Mouse (Mus musculus) heart, embryonic 11.5 days (tissue): ENCODE measurements around the gene Pex16. TPM values are rescaled to one million over a fixed set of nuclear protein-coding genes. Genes with fewer than 3 reads are reported as not detected.
"Not testable (repeated sequence)": the region's sequence is repeated elsewhere in the genome, so short reads cannot be mapped to it uniquely, and the experiment has no call there.

ENCODE experiments used
- ATAC-seq: fragments of 200-750 bp; cut with Nextera tagmentation; replicated peaks from 2 replicates; pipeline ENCODE4 v1.8.0; 2017; ENCODE audit warnings: moderate library complexity; ENCODE audit not compliant: insufficient number of reproducible peaks, low FRiP score, low TSS enrichment
- H3K27ac ChIP-seq: fragments of 300-500 bp; sonication (generic); 2 replicates; pipeline ENCODE4 v1.5.1; 2014; ENCODE audit warnings: mild to moderate bottlenecking, low read depth, low read length
- H3K27me3 ChIP-seq: fragments of 300-500 bp; sonication (generic); 2 replicates; pipeline ENCODE4 v1.6.1; 2014; ENCODE audit warnings: mild to moderate bottlenecking, low read length, mixed read lengths; ENCODE audit not compliant: control insufficient read depth, insufficient read depth
- H3K36me3 ChIP-seq: fragments of 300-500 bp; sonication (generic); 2 replicates; pipeline ENCODE4 v1.6.1; 2014; ENCODE audit warnings: mild to moderate bottlenecking, low read length, moderate library complexity, mixed read lengths; ENCODE audit not compliant: control insufficient read depth, insufficient read depth
- H3K4me1 ChIP-seq: fragments of 300-500 bp; sonication (generic); 2 replicates; pipeline ENCODE4 v1.6.1; 2014; ENCODE audit warnings: low read length; ENCODE audit not compliant: control insufficient read depth, insufficient read depth
- H3K4me2 ChIP-seq: fragments of 300-500 bp; sonication (generic); 2 replicates; pipeline ENCODE4 v1.6.1; 2014; ENCODE audit warnings: mild to moderate bottlenecking, moderate library complexity
- H3K4me3 ChIP-seq: fragments of 300-500 bp; sonication (generic); 2 replicates; pipeline ENCODE4 v1.5.1; 2014; ENCODE audit warnings: low read depth, low read length
- H3K9ac ChIP-seq: fragments of 300-500 bp; sonication (generic); 2 replicates; pipeline ENCODE4 v1.6.1; 2014; ENCODE audit warnings: mild to moderate bottlenecking, low read depth, low read length, moderate library complexity
- H3K9me3 ChIP-seq: fragments of 300-500 bp; sonication (generic); replicated peaks from 2 replicates; pipeline ENCODE4 v1.6.1; 2016; ENCODE audit warnings: low read length; ENCODE audit not compliant: control insufficient read depth
- WGBS: fragments of 180-500 bp; shearing (Covaris S2); extraction: QIAGEN DNeasy Blood & Tissue Kit; methylation state at CpG from one replicate; pipeline ENCODE4 v1.1.7; 2014; ENCODE audit not compliant: insufficient replicate concordance; 5-methylcytosine and 5-hydroxymethylcytosine counted together
- polyA plus RNA-seq: library from polyadenylated mRNA; unstranded; fragments of >200 nt; fragmentation: Nextera tagmentation; extraction: Ambion mirVana; gene quantifications from 2 replicates; pipeline ENCODE4 v1.2.1, GENCODE M21; 2014

Gene Pex16
- polyA plus RNA-seq, 1 experiment from 2014 or later = 12.5 TPM

DNA sequence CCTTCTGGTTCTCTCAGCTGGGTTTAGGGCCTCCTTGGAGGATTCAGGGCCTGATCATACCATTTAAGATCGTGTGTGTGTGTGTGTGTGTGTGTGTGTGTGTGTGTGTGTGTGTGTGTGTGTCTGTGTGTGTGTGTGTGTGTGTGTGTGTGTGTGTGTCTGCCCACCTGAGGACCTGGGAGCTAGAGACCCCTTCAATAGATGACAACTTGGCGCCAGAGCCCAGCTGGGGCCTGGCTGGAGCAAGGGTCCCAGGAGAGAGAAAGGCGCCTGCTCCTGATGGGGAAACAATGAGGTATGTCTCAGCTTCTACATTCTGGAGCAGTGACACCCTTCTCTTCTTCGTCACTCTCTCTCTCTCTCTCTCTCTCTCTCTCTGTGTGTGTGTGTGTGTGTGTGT lies 25.4 kb downstream of the Pex16 start:
- H3K27ac ChIP-seq, H3K36me3 ChIP-seq, H3K4me2 ChIP-seq, H3K4me1 ChIP-seq, ATAC-seq, H3K4me3 ChIP-seq, H3K9me3 ChIP-seq, H3K9ac ChIP-seq: not testable (repeated sequence)
- peaks cover 16% of the 10 kb centered on the region for H3K27me3 ChIP-seq
- 63% methylated on average over 4 of the region's 4 CpGs for WGBS

DNA sequence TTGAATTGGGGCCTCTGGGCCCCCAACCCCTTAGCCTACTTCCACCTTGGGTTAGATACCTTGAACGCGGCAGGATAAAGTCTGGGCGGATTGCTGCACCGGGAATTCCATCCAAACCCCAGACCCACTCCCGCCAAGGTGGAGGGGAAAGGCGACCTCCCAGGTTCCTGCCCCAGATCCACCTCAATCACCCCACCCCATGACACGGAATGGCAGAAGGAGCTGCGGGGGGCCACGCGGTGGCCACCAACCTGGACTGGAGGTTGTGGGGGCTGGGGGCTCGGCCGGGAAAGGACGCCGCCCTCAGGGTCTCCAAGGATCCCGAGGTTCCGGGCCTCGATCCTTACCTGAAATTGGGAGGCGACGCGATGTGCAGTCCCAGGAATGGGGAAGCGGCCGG lies 26.2 kb downstream of the Pex16 start:
- Histone ChIP-seq H3K27ac (no peak overlapping the region), H3K27me3 (peaks cover 12% of the 10 kb centered on the region), H3K9me3 (no peaks in the 10 kb centered on the region), H3K4me3 (peak overlapping the region; percentile 63), H3K4me2 (peak overlapping the region; percentile 97), H3K4me1 (peaks cover 2% of the 10 kb centered on the region; the same call in 1 of the 2 replicates), H3K9ac (peak overlapping the region; percentile 61; the same call in 1 of the 2 replicates), H3K36me3 (peaks cover 7% of the 10 kb centered on the region; the same call in 1 of the 2 replicates)
- no peak for ATAC-seq
- WGBS = 2% methylated on average over 22 of the region's 22 CpGs

DNA sequence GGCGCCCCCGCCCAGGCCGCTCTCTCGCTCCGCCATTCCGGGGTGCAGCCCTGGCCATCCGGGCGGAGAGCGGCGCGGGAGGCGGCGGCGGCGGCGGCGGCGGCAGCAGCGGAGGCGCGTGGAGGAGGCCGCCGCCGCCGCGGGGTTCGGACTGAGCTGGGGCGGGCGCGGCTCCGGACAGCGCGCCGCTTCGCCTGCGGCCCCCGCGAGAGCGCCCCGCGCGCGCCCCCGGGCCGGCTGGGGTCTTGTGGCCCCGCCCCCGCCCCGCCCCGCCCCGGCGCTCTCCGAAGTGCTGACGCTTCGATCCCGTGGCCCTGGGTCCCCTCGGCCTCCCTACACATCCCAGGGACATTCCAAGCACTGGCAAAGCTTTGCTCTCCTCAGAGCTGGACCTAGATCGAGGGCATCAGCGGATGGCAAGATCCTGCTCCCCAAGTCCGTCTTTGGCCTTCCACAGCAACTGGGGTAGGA lies 26.6 kb downstream of the Pex16 start, which contains the start of gene Mapk8ip1:
Gene Mapk8ip1 (minus strand): TSS at position 173 of the 471 bp plus-strand sequence.
- WGBS = 1% methylated on average over 48 of the region's 59 CpGs
- Histone ChIP-seq H3K4me3 (peak within 1 kb of the TSS; percentile 63), H3K4me2 (peak within 1 kb of the TSS; percentile 97), H3K9me3 (no peaks in the 10 kb centered on the region), H3K9ac (peak within 1 kb of the TSS; percentile 61; the same call in 1 of the 2 replicates), H3K27ac (no peak within 1 kb of the TSS), H3K36me3 (peaks cover 7% of the 10 kb centered on the region; the same call in 1 of the 2 replicates), H3K27me3 (peaks cover 12% of the 10 kb centered on the region), H3K4me1 (peaks cover 2% of the 10 kb centered on the region; the same call in 1 of the 2 replicates)
- peak; percentile 41 for ATAC-seq

DNA sequence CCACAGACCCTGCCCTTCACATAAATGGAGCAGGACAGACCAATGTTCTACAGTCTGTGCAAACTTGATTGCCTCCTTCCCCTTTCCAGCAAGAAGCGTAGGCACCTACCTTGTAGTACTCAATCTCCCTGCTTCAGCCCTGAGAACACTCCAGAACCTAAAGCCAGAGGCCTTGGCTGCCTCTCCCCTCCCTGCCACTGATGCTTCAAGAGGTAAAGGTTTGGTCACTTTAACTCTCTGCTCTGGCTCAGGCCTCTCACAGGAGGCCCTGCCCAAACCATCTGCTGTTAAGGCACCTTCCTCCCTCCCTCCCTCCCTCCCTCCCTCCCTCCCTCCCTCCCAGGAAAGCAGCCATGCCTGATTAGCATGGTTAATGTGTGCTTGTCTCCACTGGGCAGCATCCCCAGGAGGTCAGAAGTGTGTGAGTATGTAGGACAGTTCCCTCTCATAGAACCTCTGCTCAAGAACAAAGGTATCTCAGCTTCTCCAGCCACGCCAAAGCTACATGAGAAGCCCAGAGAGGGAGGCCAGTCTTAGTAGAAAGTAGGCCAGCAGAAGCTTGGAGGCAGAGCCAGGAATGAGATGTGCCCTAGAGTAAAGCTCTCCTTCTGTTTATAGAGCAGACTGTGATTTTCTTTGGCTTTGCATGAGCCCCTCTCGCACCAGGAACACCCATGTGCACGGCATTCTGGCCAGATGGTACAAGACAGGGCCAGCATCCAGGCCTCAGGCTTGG lies 28.3 kb downstream of the Pex16 start:
- H3K27ac ChIP-seq = no peak overlapping the region
- H3K4me2 ChIP-seq = no peak overlapping the region
- H3K36me3 ChIP-seq = peaks cover 9% of the 10 kb centered on the region; the same call in 1 of the 2 replicates
- no peak overlapping the region for H3K4me3 ChIP-seq
- peaks cover 2% of the 10 kb centered on the region; the same call in 1 of the 2 replicates for H3K4me1 ChIP-seq
- no peak overlapping the region for H3K9ac ChIP-seq
- no peak for ATAC-seq
- peaks cover 12% of the 10 kb centered on the region for H3K27me3 ChIP-seq
- 68% methylated on average over 4 of the region's 4 CpGs for WGBS
- no peaks in the 10 kb centered on the region for H3K9me3 ChIP-seq

DNA sequence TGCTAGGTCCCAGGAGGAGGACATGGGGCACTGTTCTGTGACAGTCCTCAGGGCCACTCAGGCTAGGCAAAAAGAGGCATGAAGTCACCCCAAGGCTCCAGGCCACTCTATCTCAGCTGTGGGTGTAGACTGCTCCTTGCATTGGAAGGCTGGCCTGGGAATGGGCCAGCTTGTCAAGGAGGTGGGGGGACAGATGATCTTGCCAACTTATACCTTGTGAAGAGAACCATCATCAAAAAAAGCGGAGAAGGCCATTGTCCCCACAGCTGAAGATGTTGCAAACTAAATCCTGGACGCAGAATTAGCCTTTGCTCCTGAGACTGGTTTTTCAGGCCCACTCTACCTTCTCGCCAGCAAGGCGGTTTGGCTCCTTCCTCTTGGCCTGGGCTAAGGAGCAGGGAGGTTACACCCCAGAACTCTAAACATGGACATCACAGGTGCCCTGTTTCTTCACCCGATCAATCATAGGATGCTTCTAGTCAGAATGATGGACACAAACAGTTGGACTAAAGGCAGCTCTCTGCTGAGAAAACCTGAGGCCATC lies 29.4 kb downstream of the Pex16 start:
- Histone ChIP-seq H3K4me1 (peaks cover 2% of the 10 kb centered on the region; the same call in 1 of the 2 replicates), H3K27ac (no peak overlapping the region), H3K9ac (no peak overlapping the region), H3K27me3 (peaks cover 12% of the 10 kb centered on the region), H3K9me3 (no peaks in the 10 kb centered on the region), H3K4me2 (no peak overlapping the region), H3K36me3 (peaks cover 11% of the 10 kb centered on the region), H3K4me3 (no peak overlapping the region)
- 83% methylated on average over 5 of the region's 5 CpGs for WGBS
- no peak for ATAC-seq

DNA sequence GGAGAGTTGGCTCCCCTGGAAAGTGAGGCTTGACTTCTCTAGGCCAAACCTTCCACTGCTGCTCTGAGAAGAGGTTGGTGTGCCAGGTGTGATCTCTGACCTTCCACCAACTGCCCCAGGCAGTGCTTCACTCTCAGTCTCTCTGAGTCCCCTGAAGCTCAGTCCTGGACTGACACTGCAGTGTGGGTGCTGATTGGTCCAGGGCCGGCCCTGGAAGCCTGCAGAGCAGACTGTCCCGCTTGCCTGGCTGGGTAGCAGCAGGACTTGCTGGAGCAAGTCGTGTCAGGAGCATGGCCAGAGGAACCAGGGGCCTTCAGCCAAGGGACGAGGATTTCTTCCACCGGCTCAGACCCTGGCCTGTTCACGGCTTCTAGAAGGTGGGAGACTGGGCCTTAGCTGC lies 30.3 kb downstream of the Pex16 start:
- no peak overlapping the region for H3K27ac ChIP-seq
- ATAC-seq = no peak

DNA sequence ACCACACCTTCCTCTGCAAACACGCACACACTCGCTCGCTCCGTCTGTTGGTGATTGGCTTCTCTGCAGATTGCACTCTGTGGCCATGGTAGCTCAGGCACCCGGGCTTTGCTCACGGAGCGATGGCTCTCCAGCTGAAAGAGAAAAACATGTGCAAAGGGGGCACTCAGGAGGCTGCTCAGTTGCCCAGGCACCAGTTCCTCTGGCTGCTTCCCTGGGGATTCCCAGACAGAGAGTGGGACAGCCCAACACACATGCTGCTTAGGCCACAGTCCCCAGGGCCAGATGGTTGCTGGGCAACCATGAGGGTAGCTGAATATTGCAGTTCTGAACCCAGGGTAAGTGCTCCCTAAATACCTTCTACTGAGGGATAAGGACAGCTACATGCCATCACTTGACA lies 31.2 kb downstream of the Pex16 start:
- Histone ChIP-seq H3K4me3 (no peak overlapping the region), H3K4me2 (no peak overlapping the region), H3K9ac (no peak overlapping the region), H3K9me3 (no peaks in the 10 kb centered on the region), H3K27ac (no peak overlapping the region), H3K36me3 (peaks cover 27% of the 10 kb centered on the region), H3K4me1 (peaks cover 1% of the 10 kb centered on the region; the same call in 1 of the 2 replicates), H3K27me3 (peaks cover 7% of the 10 kb centered on the region)
- WGBS = 95% methylated on average over 7 of the region's 7 CpGs
- ATAC-seq = no peak

More for the DNA sequence above, 30.3 kb downstream of the Pex16 start:
- H3K36me3 ChIP-seq = peaks cover 20% of the 10 kb centered on the region
- 81% methylated on average over 6 of the region's 6 CpGs for WGBS
- no peak overlapping the region for H3K4me3 ChIP-seq
- no peaks in the 10 kb centered on the region for H3K9me3 ChIP-seq
- no peak overlapping the region for H3K9ac ChIP-seq
- peaks cover 12% of the 10 kb centered on the region for H3K27me3 ChIP-seq
- H3K4me1 ChIP-seq = peaks cover 2% of the 10 kb centered on the region; the same call in 1 of the 2 replicates
- H3K4me2 ChIP-seq = no peak overlapping the region

DNA sequence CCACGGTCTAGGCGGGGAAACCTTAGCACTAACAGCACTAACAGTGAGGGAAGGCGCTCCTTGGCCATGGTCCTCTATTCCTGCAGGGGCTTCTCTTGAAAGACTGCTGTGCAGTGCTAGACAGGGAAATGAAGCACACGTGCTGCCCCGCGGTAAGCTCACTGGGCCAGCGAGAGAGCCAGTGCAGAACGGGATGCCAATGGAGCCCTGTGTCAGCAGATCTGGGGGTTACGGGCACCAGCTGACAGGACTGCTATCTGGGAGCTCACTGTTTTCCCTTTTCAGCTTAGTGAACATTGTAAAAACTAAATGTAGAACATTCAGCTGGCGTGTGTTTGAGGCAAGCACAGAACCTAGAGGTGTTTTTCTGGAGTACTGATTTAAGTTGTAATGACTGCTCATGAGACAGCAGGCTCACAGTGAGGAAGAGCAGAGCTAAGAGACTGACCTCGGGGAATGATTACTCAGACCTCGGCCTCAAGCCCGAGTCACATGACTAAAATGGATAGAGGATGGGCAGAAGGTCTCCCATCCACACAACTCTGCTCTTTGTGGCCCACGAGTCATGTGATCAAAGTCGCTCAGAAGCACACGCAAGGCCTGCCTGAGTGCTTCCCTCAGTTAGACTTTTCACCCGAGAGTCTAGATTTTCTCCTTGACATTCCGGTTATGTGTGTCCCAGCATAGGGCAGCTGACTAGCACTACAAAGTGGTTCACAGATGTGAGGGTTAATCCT lies 34.0 kb downstream of the Pex16 start:
- 89% methylated on average over 18 of the region's 18 CpGs for WGBS
- Histone ChIP-seq H3K4me3 (no peak overlapping the region), H3K4me1 (no peaks in the 10 kb centered on the region), H3K9me3 (no peaks in the 10 kb centered on the region), H3K9ac (no peak overlapping the region), H3K4me2 (no peak overlapping the region), H3K36me3 (peaks cover 51% of the 10 kb centered on the region), H3K27ac (no peak overlapping the region), H3K27me3 (no peaks in the 10 kb centered on the region)
- ATAC-seq = no peak
